In genomic region chr15:6840199-6840598, GRCm38 (mm10) we compare ENCODE assay signal across 9 mouse cellular contexts. TPM values are rescaled to one million over a fixed set of nuclear protein-coding genes. Genes with fewer than 3 reads are reported as not detected.
A peak's percentile ranks its signal among the peaks of the same experiment; 100 is the strongest.
DNase-seq lines count a peak whose midpoint lies in the region; ATAC-seq and TF ChIP-seq lines count a peak whose summit lies in the region.
"Had no signal": no experiment of that assay in that cellular context is flagged by ENCODE, and none has a peak within 500 bp of the region (broad histone marks: within the 10 kb centered on the region; RNA-seq: fewer than 3 reads in every experiment).

No protein-coding gene starts in this region.

- no peak for ATAC-seq in erythroblast, adult 5-6 weeks (replicated peaks; ENCODE audit: low FRiP score, poor library complexity, severe bottlenecking)

- intact Hi-C loops in left cerebral cortex, adult 2 months (cut with DNase I), result loop anchor here (1.0 to 5.0 kb wide), 3 partner anchors 42 to 602 kb away; no protein-coding TSS in a partner anchor
- intact Hi-C loops in left cerebral cortex, postnatal 36 days (cut with DNase I), result no loop called here

- no peak for TF ChIP-seq POLR2A in cerebellum, adult 2 months (IDR thresholded peaks at IDR 0.05; ENCODE audit: borderline replicate concordance, insufficient read depth, low read length)

- H3K27me3 ChIP-seq in cerebellum, adult 2 months (ENCODE audit: control insufficient read depth, insufficient read depth, low read length), result no peaks in the 10 kb centered on the region
- H3K27me3 ChIP-seq: heart, embryonic 13.5 days had no signal

- peak in 1 of 2 experiments; percentile 5 for DNase-seq in cerebellum, adult 2 months
- no peak for DNase-seq in cerebellum, adult 11 months
- no peak for DNase-seq in left cerebral cortex, adult 2 months (ENCODE audit: extremely low spot score in 1 of 2, low spot score in 2 of 2)
- DNase-seq in left cerebral cortex, postnatal 36 days (ENCODE audit: low spot score in 2 of 2), result no peak
- peak; percentile 51 for DNase-seq in embryo, embryonic 10.5 days (ENCODE audit: low spot score)
- DNase-seq in mesoderm, embryonic 11.5 days (ENCODE audit: low read depth, low spot score), result peak; percentile 6
- DNase-seq in thymus, postnatal 4 days, result no peak

- TF ChIP-seq CTCF in cerebellum, adult 2 months (IDR thresholded peaks at IDR 0.05; ENCODE audit: borderline replicate concordance, insufficient read depth, low read depth, low read length), result peak; percentile 4; the same call in 1 of the 2 replicates
- TF ChIP-seq CTCF in left cerebral cortex, adult 2 months (IDR thresholded peaks at IDR 0.05), result peak; percentile 70

- no peaks in the 10 kb centered on the region for H3K4me1 ChIP-seq in cerebellum, adult 2 months (ENCODE audit: control insufficient read depth, insufficient read depth, low read length)
- H3K4me1 ChIP-seq: heart, embryonic 13.5 days had no signal

- H3K4me3 ChIP-seq in cerebellum, adult 2 months (replicated peaks; ENCODE audit: insufficient read depth, low read depth, low read length), result no peak overlapping the region
- no peak overlapping the region for H3K4me3 ChIP-seq in left cerebral cortex, adult 2 months
- H3K4me3 ChIP-seq: heart, embryonic 13.5 days had no signal

- 20% methylated on average over 4 of the region's 4 CpGs for WGBS in cerebellum, adult 2 months

- H3K27ac ChIP-seq in cerebellum, adult 2 months (ENCODE audit: insufficient read depth, low read length), result no peak overlapping the region
- H3K27ac ChIP-seq in left cerebral cortex, adult 2 months, result no peak overlapping the region
- H3K27ac ChIP-seq: heart, embryonic 13.5 days had no signal

RNA-seq across cellular contexts. Expression of gene Osmr, which starts 34.6 kb away (rescaled TPM):
- polyA plus RNA-seq in cerebellum, adult 2 months (2012; rRNA removed), result 1.6 and 1.8 TPM in 2 replicates
- total RNA-seq in left cerebral cortex, adult 2 months (2021), result 1 to 10 TPM; 2.5 to 3.4 TPM
- 1 to 10 TPM; 1.6 to 2.5 TPM for total RNA-seq in left cerebral cortex, postnatal 36 days (2021)
- not detected in 2 replicates for total RNA-seq in erythroblast, adult 5-6 weeks (2015; ENCODE audit: low replicate concordance)
- total RNA-seq in erythroblast, adult 5-6 weeks (2017; ENCODE audit: low replicate concordance), result 0.14 TPM in 1 of 2 replicates, not detected in the other

Comparison
In these comparisons a context has a peak if more than half of its experiments do, and no peak if none do; other contexts are left out.
1. DNase-seq: peak in embryo, embryonic 10.5 days (single experiment) and mesoderm, embryonic 11.5 days (single experiment); none in cerebellum, adult 11 months (single experiment), left cerebral cortex, adult 2 months (0 of 2), left cerebral cortex, postnatal 36 days (0 of 2) and thymus, postnatal 4 days (single experiment).